Mouse (Mus musculus): ENCODE measurements around the gene Smpx. TPM values are rescaled to one million over a fixed set of nuclear protein-coding genes. Genes with fewer than 3 reads are reported as not detected.

The Smpx gene
- polyA plus RNA-seq (2014; fragmentation: Illumina TruSeq; extraction: RNeasy Lipid Tissue Mini Kit (QIAGEN cat#74804); ENCODE audit: low read depth, low replicate concordance): 65.2 TPM

DNA sequence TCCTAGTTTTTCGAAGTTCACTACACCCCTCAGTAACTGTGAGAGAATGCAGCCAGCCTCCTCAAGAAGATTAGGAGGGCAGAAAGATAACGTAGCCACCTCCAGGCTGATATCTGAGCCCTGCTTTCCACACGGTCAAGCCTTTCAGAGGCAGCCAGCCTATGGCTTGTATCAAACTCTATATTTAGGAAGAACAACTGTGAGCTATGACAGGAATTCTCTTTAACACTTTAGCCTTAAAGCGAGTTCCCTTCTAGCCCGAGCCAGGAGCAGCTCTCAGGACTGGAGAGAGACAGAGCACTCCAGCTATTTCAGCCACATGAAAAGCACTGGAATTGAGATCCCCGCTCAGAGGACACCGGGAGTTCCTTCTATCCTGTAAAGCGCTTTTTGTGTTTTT is at the start of gene Smpx:
Smpx (plus strand) TSS at position 49 of the 400 bp plus-strand sequence.

Other genes with a start within 250 kb of the Smpx start
- 42.1 TPM for gene Sms, start 206.6 kb upstream of the Smpx start, polyA plus RNA-seq (2014; fragmentation: Illumina TruSeq; extraction: RNeasy Lipid Tissue Mini Kit (QIAGEN cat#74804); ENCODE audit: low read depth, low replicate concordance)
- 8.0 TPM for gene Yy2, start 129.9 kb upstream of the Smpx start, polyA plus RNA-seq (2014; fragmentation: Illumina TruSeq; extraction: RNeasy Lipid Tissue Mini Kit (QIAGEN cat#74804); ENCODE audit: low read depth, low replicate concordance)
- 48.5 TPM for gene Mbtps2, start 100.2 kb upstream of the Smpx start, polyA plus RNA-seq (2014; fragmentation: Illumina TruSeq; extraction: RNeasy Lipid Tissue Mini Kit (QIAGEN cat#74804); ENCODE audit: low read depth, low replicate concordance)
- gene Klhl34, start 119.5 kb downstream of the Smpx start, polyA plus RNA-seq (2014; fragmentation: Illumina TruSeq; extraction: RNeasy Lipid Tissue Mini Kit (QIAGEN cat#74804); ENCODE audit: low read depth, low replicate concordance): not detected